Mouse (Mus musculus) c-Kit-positive CD71-negative TER-119-negative erythroid progenitor cells, embryonic 14.5 days (primary cell): ENCODE results near the gene Neurod1.

ENCODE experiments used
- DNase-seq: peaks from one replicate; pipeline ENCODE4 v3.0.0-alpha.2; 2013; ENCODE audit warnings: low read depth

Neurod1 gene

GRCm38 (mm10) chr2:79456575-79457349, at the start of gene Neurod1, which contains the start of gene Cerkl:
Gene Neurod1, minus strand, starts transcription at chr2:79456751.
Gene Cerkl, minus strand, starts transcription at chr2:79456785.
- DNase-seq, result no peak

- DNase-seq, result peak; percentile 41
These were observed 42.6 kb upstream of the Neurod1 start for GRCm38 (mm10) chr2:79498990-79499755.

- DNase-seq, result no peak
These were observed 28.6 kb upstream of the Neurod1 start for GRCm38 (mm10) chr2:79485127-79485526.

DNA sequence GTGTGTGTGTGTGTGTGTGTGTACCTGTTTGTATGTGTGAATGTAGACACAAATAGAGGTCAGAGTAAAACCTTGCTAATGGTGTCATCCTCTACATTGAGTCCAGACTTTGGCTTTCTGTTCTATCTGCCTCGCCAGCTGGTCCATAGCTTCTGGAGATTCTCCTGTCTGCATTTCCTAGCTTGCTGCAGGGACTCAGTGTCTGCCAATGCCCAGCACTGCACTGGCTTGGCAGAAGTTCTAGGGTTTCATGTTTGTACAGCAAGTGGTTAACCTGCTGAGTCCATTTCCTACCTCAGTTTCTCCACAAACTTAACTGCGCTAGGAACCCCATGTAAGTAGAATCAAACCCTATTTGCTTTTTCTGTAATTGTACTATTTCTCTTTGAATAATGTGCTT, 26.0 kb upstream of the Neurod1 start:
- no peak for DNase-seq

GRCm38 (mm10) chr2:79462411-79462810, 5.9 kb upstream of the Neurod1 start:
- no peak for DNase-seq

DNA sequence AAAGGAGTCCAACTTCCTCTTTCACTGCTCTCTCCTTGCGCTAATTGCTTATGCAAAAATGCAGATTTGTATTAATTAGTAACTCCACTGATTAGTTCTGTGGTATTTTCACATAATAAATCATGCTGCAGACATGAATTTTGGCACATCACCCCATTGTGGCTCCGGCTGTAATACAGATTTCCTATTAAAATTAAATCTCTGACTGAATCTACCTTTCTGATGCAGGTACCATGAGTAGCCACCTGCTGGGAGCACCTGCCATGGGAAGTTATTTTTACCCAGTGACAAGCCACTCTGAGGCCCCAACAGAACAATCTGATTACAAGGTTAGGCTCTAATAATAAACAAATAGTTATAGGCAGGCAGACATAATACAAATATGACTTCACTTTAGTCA, 5.3 kb upstream of the Neurod1 start:
- no peak for DNase-seq

- peak; percentile 29 for DNase-seq
These were observed 4.0 kb upstream of the Neurod1 start for GRCm38 (mm10) chr2:79460586-79460985.

- DNase-seq, result no peak
These were observed 3.6 kb upstream of the Neurod1 start for GRCm38 (mm10) chr2:79460107-79460506.

- DNase-seq, result no peak
These were observed 2.8 kb upstream of the Neurod1 start for GRCm38 (mm10) chr2:79459061-79460045.

DNA sequence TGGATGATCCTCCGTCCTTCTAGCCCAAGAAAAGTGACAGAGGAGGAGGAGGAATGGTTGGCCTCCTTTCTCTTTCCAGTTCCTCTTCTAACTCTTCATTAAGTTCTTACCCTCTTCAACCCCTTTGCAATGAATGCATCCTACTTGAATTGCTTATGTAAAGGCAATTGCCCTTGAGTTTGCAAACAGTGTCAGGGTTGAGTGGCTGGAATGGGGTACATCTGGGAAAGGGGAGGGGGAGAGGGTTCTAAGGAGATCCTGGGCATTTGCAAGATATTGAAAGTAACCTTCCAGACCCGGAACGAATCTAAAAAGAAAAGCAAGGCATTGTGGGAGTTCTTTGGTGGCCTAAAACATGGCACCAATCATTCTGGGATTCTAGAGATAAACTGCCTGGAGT, 1.4 kb upstream of the Neurod1 start:
- no peak for DNase-seq

- no peak for DNase-seq
These were observed 883 bp upstream of the Neurod1 start for GRCm38 (mm10) chr2:79457434-79457833.

GRCm38 (mm10) chr2:79455646-79456045, 905 bp downstream of the Neurod1 start:
- DNase-seq, result no peak

GRCm38 (mm10) chr2:79454786-79455446, 1.6 kb downstream of the Neurod1 start:
- DNase-seq, result no peak

- DNase-seq, result peak; percentile 58
These were observed 2.4 kb downstream of the Neurod1 start for GRCm38 (mm10) chr2:79453901-79454781.

- no peak for DNase-seq
These were observed 5.1 kb downstream of the Neurod1 start for GRCm38 (mm10) chr2:79451438-79451837.

DNA sequence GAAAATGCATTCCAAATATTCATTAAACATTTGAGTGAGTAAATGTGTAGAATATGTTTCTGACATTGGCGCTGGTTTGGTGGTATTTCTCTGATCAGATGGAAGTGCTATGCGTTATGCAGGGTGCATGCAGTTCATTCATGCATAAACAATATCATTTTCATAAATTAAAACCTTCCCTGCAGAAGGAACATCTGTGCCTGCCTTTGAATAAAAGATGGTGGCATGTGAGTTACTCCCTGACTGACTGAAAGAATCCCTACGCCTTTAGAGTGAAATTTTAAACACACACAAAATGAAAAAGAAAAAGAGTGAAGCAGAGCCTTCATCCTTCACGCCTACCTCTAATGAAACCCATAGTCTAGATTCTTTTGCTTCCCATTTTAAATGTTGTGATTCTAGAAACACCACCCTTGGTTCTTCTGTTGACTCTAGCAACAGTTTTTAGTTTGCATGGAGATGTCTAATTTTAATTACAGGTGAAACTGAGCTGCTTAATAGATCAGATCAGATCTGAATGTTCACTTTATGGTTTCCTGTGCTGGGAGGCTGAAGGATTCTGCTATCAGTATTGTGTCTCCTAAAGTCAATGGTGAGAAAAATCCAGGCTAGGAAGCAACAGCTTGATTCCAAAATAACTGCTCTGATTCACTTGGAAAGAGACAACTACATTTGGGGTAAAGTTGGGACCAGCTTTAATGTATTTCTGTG, 5.7 kb downstream of the Neurod1 start:
- no peak for DNase-seq

GRCm38 (mm10) chr2:79449371-79449770, 7.2 kb downstream of the Neurod1 start:
- no peak for DNase-seq

DNA sequence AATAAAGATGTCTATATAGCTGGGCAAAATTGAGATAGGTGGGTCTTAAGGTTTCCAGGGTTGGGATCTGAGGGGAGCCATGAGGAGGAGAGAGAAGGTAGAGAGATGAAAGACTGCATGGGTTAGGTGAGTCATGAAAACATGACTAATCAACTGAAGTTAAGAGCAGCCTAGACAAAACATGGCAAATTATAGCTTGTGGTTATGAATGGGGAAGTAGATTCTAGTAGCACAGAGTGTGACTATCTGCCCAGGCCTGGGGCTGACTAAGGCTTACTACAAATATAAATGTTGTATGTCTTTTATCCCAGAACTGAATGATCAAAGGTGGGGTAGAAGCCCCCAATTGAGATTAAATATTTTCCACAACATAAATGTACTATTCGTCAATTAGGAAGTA, 9.4 kb downstream of the Neurod1 start:
- DNase-seq, result no peak

DNA sequence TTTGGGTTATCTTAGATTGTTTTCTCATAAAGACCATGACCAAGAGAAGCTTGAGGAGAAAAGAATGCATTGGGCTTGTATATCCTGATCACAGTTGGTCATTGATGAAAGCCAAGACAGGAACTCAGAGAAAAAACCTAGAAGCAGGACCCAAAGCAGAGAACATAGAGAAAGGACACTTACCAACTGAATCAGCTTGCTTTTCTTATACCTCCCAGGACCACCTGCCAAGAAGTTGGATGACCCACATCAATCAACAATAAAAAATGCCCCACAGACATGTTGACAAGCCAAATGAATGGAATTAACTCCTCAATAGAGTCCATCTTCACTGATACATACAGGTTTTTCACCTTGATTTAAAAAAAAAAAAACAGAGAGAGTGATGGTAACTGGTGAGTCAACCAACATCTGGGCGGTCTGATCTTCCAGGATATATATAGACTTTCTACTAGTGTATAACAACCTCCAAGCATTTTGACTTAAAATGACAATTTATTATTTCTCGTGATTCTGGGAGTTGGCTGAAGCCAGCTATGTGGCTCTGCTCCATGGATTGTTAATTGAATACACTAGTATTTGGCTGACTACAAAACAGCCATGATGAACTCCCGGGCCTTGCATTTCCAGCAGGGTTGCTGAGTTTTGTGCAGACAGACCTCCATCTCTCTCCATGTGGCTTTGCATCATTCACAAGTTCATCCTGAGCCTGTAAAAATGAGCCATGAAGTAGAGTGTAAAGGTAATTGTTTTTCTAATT, 12.5 kb downstream of the Neurod1 start:
- DNase-seq, result no peak
